Mouse (Mus musculus) CH12.LX (cell line): ENCODE data around the gene Chd9. TPM values are rescaled to one million over a fixed set of nuclear protein-coding genes. Genes with fewer than 3 reads are reported as not detected.

Source experiments
- DNase-seq: peaks from one replicate; pipeline ENCODE4 v3.0.0-alpha.2; 2013; ENCODE audit errors: extremely low read depth
- H3K27ac ChIP-seq: 2 replicates; pipeline ENCODE4 v1.5.1; 2012; ENCODE audit warnings: low read depth, mild to moderate bottlenecking, control low read depth, moderate library complexity; ENCODE audit not compliant: insufficient read depth
- H3K27me3 ChIP-seq: replicated peaks from 2 replicates; pipeline ENCODE3; 2012; ENCODE audit warnings: inconsistent platforms
- H3K36me3 ChIP-seq, 2 experiments: replicated peaks in 1 of 2; 2 replicates each; pipeline versions ENCODE3 to v1.6.1; 2012; ENCODE audit warnings: inconsistent platforms in 1 of 2, low read length in 1 of 2, mild to moderate bottlenecking in 1 of 2, mixed read lengths in 1 of 2, moderate library complexity in 1 of 2; ENCODE audit not compliant: control insufficient read depth in 1 of 2, insufficient read depth in 1 of 2
- H3K4me1 ChIP-seq, 2 experiments: 2 replicates each; pipeline ENCODE4 v1.6.1; 2012; ENCODE audit warnings: inconsistent platforms in 1 of 2, moderate library complexity in 1 of 2; ENCODE audit not compliant: insufficient read depth in 2 of 2, control insufficient read depth in 1 of 2
- H3K4me2 ChIP-seq: 2 replicates; pipeline ENCODE4 v1.6.1; 2012; ENCODE audit warnings: low read depth, mild to moderate bottlenecking, control low read depth; ENCODE audit not compliant: poor library complexity, insufficient read depth, severe bottlenecking
- H3K4me3 ChIP-seq, 3 experiments: fragments of 150-350 bp in 1 of 3; sonication (generic) in 1 of 3; replicated peaks in 1 of 3; 2 replicates each; pipeline versions ENCODE3 to v1.5.1; 2011 to 2012; ENCODE audit warnings: low read depth in 2 of 3, low read length in 2 of 3, mild to moderate bottlenecking in 2 of 3, moderate library complexity in 2 of 3, control low read depth in 1 of 3, improper control_type of control experiment in 1 of 3, inconsistent platforms in 1 of 3, mixed read lengths in 1 of 3; ENCODE audit not compliant: poor library complexity in 1 of 3
- H3K79me2 ChIP-seq: replicated peaks from 2 replicates; pipeline ENCODE4 v1.6.1; 2012; ENCODE audit warnings: mild to moderate bottlenecking, moderate library complexity; ENCODE audit not compliant: control insufficient read depth, poor library complexity, insufficient read depth, severe bottlenecking; ENCODE audit errors: extremely low read depth
- H3K9ac ChIP-seq: 2 replicates; pipeline ENCODE4 v1.6.1; 2012; ENCODE audit warnings: low read depth, mild to moderate bottlenecking, control low read depth, moderate library complexity; ENCODE audit not compliant: insufficient read depth
- H3K9me3 ChIP-seq: replicated peaks from 2 replicates; pipeline ENCODE3; 2012; ENCODE audit warnings: low read length, inconsistent platforms, mixed read lengths
- BHLHE40 ChIP-seq: IDR thresholded peaks from 2 replicates; pipeline ENCODE4 v1.6.1; 2011; ENCODE audit warnings: mild to moderate bottlenecking, low read depth, low read length, improper control_type of control experiment
- CHD1 ChIP-seq: IDR thresholded peaks from 2 replicates; pipeline ENCODE4 v1.6.1; 2012; ENCODE audit warnings: low read depth, low read length, improper control_type of control experiment, inconsistent platforms
- CHD2 ChIP-seq: IDR thresholded peaks from 2 replicates; pipeline ENCODE4 v1.6.1; 2011; ENCODE audit warnings: low read length, improper control_type of control experiment
- E2F4 ChIP-seq: IDR thresholded peaks from 2 replicates; pipeline ENCODE4 v1.6.1; 2011; ENCODE audit warnings: low read depth, low read length, improper control_type of control experiment; ENCODE audit not compliant: insufficient replicate concordance
- EP300 ChIP-seq: IDR thresholded peaks from 2 replicates; pipeline ENCODE4 v1.6.1; 2011; ENCODE audit warnings: low read length, improper control_type of control experiment
- ETS1 ChIP-seq: conservative IDR thresholded peaks from 2 replicates; pipeline ENCODE4 v1.6.1; 2012; ENCODE audit warnings: low read depth, mild to moderate bottlenecking, inconsistent platforms, low read length, improper control_type of control experiment, moderate library complexity
- GABPA ChIP-seq: IDR thresholded peaks from 2 replicates; pipeline ENCODE4 v1.6.1; 2012; ENCODE audit warnings: low read depth, low read length, improper control_type of control experiment, inconsistent platforms; ENCODE audit not compliant: insufficient replicate concordance
- HCFC1 ChIP-seq: IDR thresholded peaks from 2 replicates; pipeline ENCODE4 v1.6.1; 2012; ENCODE audit warnings: low read depth, mild to moderate bottlenecking, inconsistent platforms, low read length, improper control_type of control experiment
- IRF4 ChIP-seq: IDR thresholded peaks from 2 replicates; pipeline ENCODE4 v1.6.1; 2014; ENCODE audit warnings: low read depth, mild to moderate bottlenecking, inconsistent platforms, low read length, improper control_type of control experiment
- JUN ChIP-seq: IDR thresholded peaks from 2 replicates; pipeline ENCODE4 v1.6.1; 2011; ENCODE audit warnings: low read depth, mild to moderate bottlenecking, low read length, improper control_type of control experiment, moderate library complexity; ENCODE audit not compliant: insufficient read depth
- KAT2A ChIP-seq: IDR thresholded peaks from 2 replicates; pipeline ENCODE4 v1.6.1; 2012; ENCODE audit warnings: low read length, improper control_type of control experiment, inconsistent platforms; ENCODE audit not compliant: insufficient replicate concordance
- MAZ ChIP-seq: IDR thresholded peaks from 2 replicates; pipeline ENCODE4 v1.6.1; 2012; ENCODE audit warnings: low read depth, mild to moderate bottlenecking, inconsistent platforms, low read length, improper control_type of control experiment, moderate library complexity
- MEF2A ChIP-seq: IDR thresholded peaks from 2 replicates; pipeline ENCODE4 v1.6.1; 2014; ENCODE audit warnings: low read depth, mild to moderate bottlenecking, inconsistent platforms, low read length, improper control_type of control experiment, borderline replicate concordance
- MYC ChIP-seq: IDR thresholded peaks from 2 replicates; pipeline ENCODE4 v1.6.1; 2011; ENCODE audit warnings: low read depth, mild to moderate bottlenecking, improper control_type of control experiment, low read length
- NRF1 ChIP-seq: IDR thresholded peaks from 2 replicates; pipeline ENCODE4 v1.6.1; 2014; ENCODE audit warnings: low read depth, mild to moderate bottlenecking, inconsistent platforms, low read length, improper control_type of control experiment, moderate library complexity
- POLR2A ChIP-seq: IDR thresholded peaks from 2 replicates; pipeline ENCODE4 v1.6.1; 2011; ENCODE audit warnings: low read depth, mild to moderate bottlenecking, improper control_type of control experiment, low read length
- POLR2AphosphoS2 ChIP-seq: IDR thresholded peaks from 2 replicates; pipeline ENCODE4 v1.6.1; 2011; ENCODE audit warnings: low read depth, low read length, improper control_type of control experiment
- RCOR1 ChIP-seq: conservative IDR thresholded peaks from 2 replicates; pipeline ENCODE4 v1.6.1; 2012; ENCODE audit warnings: low read depth, mild to moderate bottlenecking, inconsistent platforms, low read length, improper control_type of control experiment
- SMC3 ChIP-seq: IDR thresholded peaks from 2 replicates; pipeline ENCODE4 v1.6.1; 2011; ENCODE audit warnings: low read depth, low read length, improper control_type of control experiment
- TBP ChIP-seq: conservative IDR thresholded peaks from 2 replicates; pipeline ENCODE4 v1.6.1; 2011; ENCODE audit warnings: low read depth, low read length, improper control_type of control experiment
- TCF12 ChIP-seq: IDR thresholded peaks from 2 replicates; pipeline ENCODE4 v1.6.1; 2014; ENCODE audit warnings: low read depth, mild to moderate bottlenecking, inconsistent platforms, low read length, improper control_type of control experiment
- UBTF ChIP-seq: IDR thresholded peaks from 2 replicates; pipeline ENCODE4 v1.6.1; 2012; ENCODE audit warnings: low read depth, mild to moderate bottlenecking, inconsistent platforms, low read length, improper control_type of control experiment, moderate library complexity
- USF1 ChIP-seq: IDR thresholded peaks from 2 replicates; pipeline ENCODE4 v1.6.1; 2014; ENCODE audit warnings: low read depth, mild to moderate bottlenecking, inconsistent platforms, low read length, improper control_type of control experiment
- USF2 ChIP-seq: conservative IDR thresholded peaks from 2 replicates; pipeline ENCODE4 v1.6.1; 2011; ENCODE audit warnings: low read depth, low read length, improper control_type of control experiment
- ZKSCAN1 ChIP-seq: IDR thresholded peaks from 2 replicates; pipeline ENCODE4 v1.6.1; 2012; ENCODE audit warnings: low read depth, inconsistent platforms, low read length, improper control_type of control experiment, borderline replicate concordance
- ZMIZ1 ChIP-seq: IDR thresholded peaks from 2 replicates; pipeline ENCODE4 v1.6.1; 2012; ENCODE audit warnings: low read depth, mild to moderate bottlenecking, inconsistent platforms, low read length, improper control_type of control experiment
- ZNF384 ChIP-seq: IDR thresholded peaks from 2 replicates; pipeline ENCODE4 v1.6.1; 2012; ENCODE audit warnings: low read depth, low read length, improper control_type of control experiment, inconsistent platforms
- dilution Hi-C: fragments of 300-500 bp; cut with MboI; formaldehyde crosslinking; loops from 2 replicates; pipeline ENCODE4 v1.14.3; 2020; ENCODE audit warnings: low sequenced_read_pairs; ENCODE audit not compliant: extremely low pct_unique_long_range_greater_than_20kb, extremely low pct_ligation_motif_present
- in situ Hi-C: fragments of 300-500 bp; cut with MboI; formaldehyde crosslinking; loops from 3 replicates; pipeline ENCODE4 v1.14.3; 2019; ENCODE audit warnings: low sequenced_read_pairs, low pct_ligation_motif_present, low pct_unique_long_range_greater_than_20kb, mixed read lengths
- polyA plus RNA-seq: library from polyadenylated mRNA; unstranded; fragments of >175 nt; gene quantifications from 2 replicates; pipeline ENCODE4 v1.2.1, GENCODE M21; 2012; ENCODE audit warnings: low read depth; ENCODE audit not compliant: insufficient read length
- total RNA-seq, 2 experiments: library from RNA; depleted of rRNA; stranded (reverse); fragments of 300-350 nt in 1 of 2; fragments of >200 nt in 1 of 2; gene quantifications; 2 replicates each; pipeline ENCODE4 v1.2.3; 2012 to 2014

Gene Chd9
- total and polyA plus RNA-seq, 3 experiments, result 12.7 to 188 (median 15.1) TPM

GRCm38 (mm10) chr8:90844179-90844967, 16.2 kb downstream of the Chd9 start:
- Histone ChIP-seq H3K4me2 (no peak overlapping the region), H3K9ac (no peak overlapping the region), H3K4me3 (no peak overlapping the region), H3K27me3 (no peaks in the 10 kb centered on the region), H3K9me3 (no peaks in the 10 kb centered on the region), H3K4me1 (peaks cover 15 to 41% of the 10 kb centered on the region in 2 experiments), H3K79me2 (peaks cover 9% of the 10 kb centered on the region), H3K27ac (no peak overlapping the region), H3K36me3 (peaks cover 6 to 19% of the 10 kb centered on the region in 2 experiments)
- no peak for DNase-seq
- in situ Hi-C loops, result no loop called here
- TF ChIP-seq TCF12 (no peak), ZNF384 (no peak), CHD2 (no peak), NRF1 (no peak), IRF4 (no peak), BHLHE40 (no peak), CHD1 (no peak), HCFC1 (no peak), E2F4 (no peak), POLR2A (no peak), RCOR1 (no peak), JUN (no peak), ETS1 (no peak), ZKSCAN1 (no peak), MYC (no peak), KAT2A (no peak), EP300 (no peak), POLR2AphosphoS2 (no peak), GABPA (no peak), ZMIZ1 (no peak)
- dilution Hi-C loops, result no loop called here

GRCm38 (mm10) chr8:90847980-90848379, 19.8 kb downstream of the Chd9 start:
- in situ Hi-C loops (no loop called here), dilution Hi-C loops (no loop called here)
- H3K9ac ChIP-seq, result no peak overlapping the region
- peaks cover 3% of the 10 kb centered on the region; the same call in 1 of the 2 replicates for H3K79me2 ChIP-seq
- TF ChIP-seq BHLHE40 (no peak), KAT2A (no peak), GABPA (no peak), CHD1 (no peak), ZKSCAN1 (no peak), SMC3 (no peak), MYC (no peak), MEF2A (no peak), USF1 (no peak), USF2 (no peak), MAZ (no peak), UBTF (no peak), TBP (no peak), TCF12 (no peak)
- peaks cover 3% of the 10 kb centered on the region for H3K9me3 ChIP-seq
- no peaks in the 10 kb centered on the region for H3K27me3 ChIP-seq
- H3K4me3 ChIP-seq, result no peak overlapping the region
- H3K4me1 ChIP-seq, result peaks cover 0 to 15% of the 10 kb centered on the region in 2 experiments; a peak in 2 of 4 replicates
- H3K27ac ChIP-seq, result no peak overlapping the region
- no peak for DNase-seq
- H3K4me2 ChIP-seq, result no peak overlapping the region
- H3K36me3 ChIP-seq, result peaks cover 23 to 45% of the 10 kb centered on the region in 2 experiments
